Mouse (Mus musculus) myocyte (in vitro differentiated cells): ENCODE measurements at regions not wholly inside any gene's neighbourhood (a gene's known extent, or its start where the extent isn't known, plus 50 kb on each side); places are given as distances from the start of the nearest gene placed in this dataset.
"Not testable (repeated sequence)": the region's sequence is repeated elsewhere in the genome, so short reads cannot be mapped to it uniquely, and the experiment has no call there.

Source experiments
- CEBPB ChIP-seq: IDR thresholded peaks from 2 replicates; pipeline ENCODE4 v1.6.1; 2011; ENCODE audit warnings: mild to moderate bottlenecking, moderate library complexity; ENCODE audit not compliant: poor library complexity, insufficient read depth, severe bottlenecking
- E2F4 ChIP-seq: IDR thresholded peaks from one replicate; pipeline ENCODE4 v1.6.1; 2011; ENCODE audit warnings: mild to moderate bottlenecking, control low read depth, moderate library complexity; ENCODE audit not compliant: insufficient read depth
- MAX ChIP-seq: IDR thresholded peaks from one replicate; pipeline ENCODE4 v1.6.1; 2011; ENCODE audit warnings: low read depth, mild to moderate bottlenecking, control low read depth
- POLR2A ChIP-seq: IDR thresholded peaks from one replicate; pipeline ENCODE4 v1.6.1; 2011; ENCODE audit warnings: low read depth, mild to moderate bottlenecking, control low read depth, moderate library complexity; ENCODE audit not compliant: insufficient read length
- SRF ChIP-seq: IDR thresholded peaks from one replicate; pipeline ENCODE4 v1.6.1; 2011; ENCODE audit warnings: low read depth; ENCODE audit not compliant: control insufficient read depth, insufficient read length
- USF1 ChIP-seq: IDR thresholded peaks from one replicate; pipeline ENCODE4 v1.6.1; 2011; ENCODE audit warnings: low read depth, mild to moderate bottlenecking, control low read depth, moderate library complexity

GRCm38 (mm10) chrX:94827524-94827923 lies 103.2 kb downstream of the Zxdb start:
- TF ChIP-seq CEBPB, SRF, POLR2A, MAX, USF1, E2F4: not testable (repeated sequence)
